Mouse (Mus musculus) ovary, adult 18-20 months (tissue): ENCODE measurements at regions not wholly inside any gene's neighbourhood (a gene's known extent, or its start where the extent isn't known, plus 50 kb on each side); places are given as distances from the start of the nearest gene placed in this dataset.
"Not testable (repeated sequence)": the region's sequence is repeated elsewhere in the genome, so short reads cannot be mapped to it uniquely, and the experiment has no call there.

Experiments
- DNase-seq: peaks from one replicate; pipeline ENCODE4 v3.0.0; 2022; ENCODE audit warnings: low spot score, mixed read lengths

DNA sequence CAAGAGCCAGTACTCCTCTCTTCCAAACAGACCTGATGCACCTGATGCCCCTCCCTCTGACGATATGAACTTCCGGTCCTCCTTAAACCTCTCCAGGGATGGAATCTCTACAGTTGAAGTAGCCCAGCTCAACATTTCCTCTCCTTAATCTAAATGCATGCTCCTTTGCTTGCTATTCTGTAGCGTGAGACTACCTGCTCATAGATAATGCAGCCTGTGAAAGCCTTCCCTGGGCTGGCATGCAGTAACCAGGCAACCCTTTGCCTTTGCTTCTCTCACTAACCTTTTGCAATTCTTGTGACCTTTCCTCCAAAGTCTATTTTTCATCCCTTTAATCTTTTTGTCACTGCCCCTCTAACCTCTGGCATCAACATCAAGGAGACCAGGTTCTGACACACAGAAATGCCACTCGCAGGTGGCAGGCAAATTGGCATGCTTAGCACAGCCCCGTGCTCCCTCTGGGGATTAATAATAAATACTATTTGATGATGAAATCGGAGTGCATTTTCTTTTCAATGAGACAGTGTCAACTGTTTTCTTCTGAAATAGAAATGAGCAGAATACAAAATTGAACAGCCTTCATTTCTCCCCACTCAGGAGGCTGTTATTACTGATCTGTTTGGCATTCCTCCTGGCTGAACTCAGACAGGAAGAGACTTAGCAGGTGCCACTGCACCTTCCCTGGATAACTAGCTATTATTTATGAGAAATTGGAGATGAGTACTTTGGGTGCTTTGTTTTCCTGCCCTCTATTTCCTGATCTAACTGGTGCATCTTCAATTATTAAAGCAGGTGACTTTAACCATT is 249.8 kb upstream of the Pbx1 start:
- no peak for DNase-seq

GRCm38 (mm10) chr1:168680674-168681073 is 248.6 kb upstream of the Pbx1 start:
- no peak for DNase-seq

- no peak for DNase-seq
Observed at GRCm38 (mm10) chr1:168676418-168677413, 244.6 kb upstream of the Pbx1 start.

DNA sequence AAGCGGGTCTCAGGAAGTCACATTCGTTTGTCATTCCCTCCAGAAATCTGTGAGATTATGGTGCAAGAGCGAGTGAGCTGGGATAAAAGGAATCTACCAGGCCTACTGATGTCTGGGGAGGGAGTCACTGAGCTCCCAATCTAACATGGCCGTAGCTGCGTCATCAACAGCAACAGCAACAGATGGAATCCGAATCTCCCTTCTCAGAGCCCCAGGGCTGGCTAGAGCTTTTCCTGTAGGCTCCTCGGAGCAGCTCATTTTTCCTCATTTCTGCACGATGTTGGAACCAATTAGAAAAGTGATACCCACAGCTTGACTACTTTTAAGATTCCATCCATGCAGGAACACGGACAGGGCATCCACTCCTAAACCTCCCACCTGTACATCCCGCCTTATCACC is 243.7 kb upstream of the Pbx1 start:
- no peak for DNase-seq

DNA sequence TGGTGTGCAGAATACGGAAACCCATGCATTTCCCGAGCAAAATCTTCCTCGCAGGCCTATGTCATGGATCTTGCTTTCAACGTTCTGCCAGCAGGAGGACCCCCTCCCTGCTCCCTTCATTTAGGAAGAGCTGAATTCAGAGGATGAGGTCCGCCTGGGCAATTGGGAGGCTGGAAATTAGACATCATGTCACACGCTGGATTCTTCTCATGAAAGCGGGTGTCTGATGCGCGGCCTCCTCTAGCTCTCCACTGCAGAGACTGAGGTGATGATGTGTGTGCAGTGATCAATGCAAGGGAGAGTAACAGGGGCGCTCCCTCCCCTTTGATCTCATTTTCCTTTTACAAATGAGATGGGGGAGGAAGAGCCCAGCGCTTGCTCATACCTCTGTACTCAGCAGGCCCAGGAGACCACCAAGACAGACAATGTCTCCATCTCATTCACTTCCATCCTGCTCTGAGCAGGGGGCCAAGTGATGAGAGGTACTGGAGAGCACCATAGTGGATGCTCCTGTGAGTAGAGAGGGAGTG is 230.8 kb upstream of the Pbx1 start:
- no peak for DNase-seq

- no peak for DNase-seq
Observed at GRCm38 (mm10) chr1:168660956-168661355, 228.9 kb upstream of the Pbx1 start.

DNA sequence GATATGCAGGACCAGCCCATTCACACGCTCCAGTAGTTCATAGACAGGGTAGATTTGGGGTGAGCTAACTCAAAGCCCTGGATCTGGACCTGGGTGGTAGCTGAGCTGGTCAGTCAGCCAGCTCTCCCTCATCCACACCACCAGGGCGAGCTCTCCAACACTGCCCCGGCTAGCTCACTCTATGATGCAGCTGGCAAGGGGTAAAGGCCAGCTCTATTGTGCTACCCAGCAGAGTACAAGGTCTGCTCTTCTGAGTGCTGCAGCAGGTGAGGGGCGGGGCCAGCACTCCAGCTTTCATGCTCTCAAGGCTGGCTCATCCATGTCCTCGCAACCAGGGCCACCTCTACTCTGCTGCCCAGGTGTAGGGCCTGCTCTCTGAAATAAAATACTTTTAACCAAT is 227.5 kb upstream of the Pbx1 start:
- no peak for DNase-seq

DNA sequence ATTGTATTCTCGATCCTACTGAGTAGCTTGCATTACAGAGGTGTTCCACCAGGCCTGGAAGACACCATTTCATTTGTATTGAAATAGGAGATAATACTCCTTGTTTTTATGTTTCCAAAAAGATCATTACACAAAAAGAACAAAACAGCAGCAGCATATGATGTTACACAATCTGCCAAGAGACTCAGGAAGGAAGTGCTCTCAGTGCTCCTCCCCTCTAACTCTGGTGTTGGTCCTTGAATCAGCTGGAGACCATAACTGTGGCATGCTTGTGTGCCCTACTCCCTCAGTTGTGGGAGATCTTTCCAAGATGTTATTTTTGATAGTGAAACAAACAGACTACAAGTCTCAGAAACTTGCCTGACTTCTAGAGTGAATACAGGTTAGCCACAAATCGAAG is 200.8 kb upstream of the Pbx1 start:
- no peak for DNase-seq

DNA sequence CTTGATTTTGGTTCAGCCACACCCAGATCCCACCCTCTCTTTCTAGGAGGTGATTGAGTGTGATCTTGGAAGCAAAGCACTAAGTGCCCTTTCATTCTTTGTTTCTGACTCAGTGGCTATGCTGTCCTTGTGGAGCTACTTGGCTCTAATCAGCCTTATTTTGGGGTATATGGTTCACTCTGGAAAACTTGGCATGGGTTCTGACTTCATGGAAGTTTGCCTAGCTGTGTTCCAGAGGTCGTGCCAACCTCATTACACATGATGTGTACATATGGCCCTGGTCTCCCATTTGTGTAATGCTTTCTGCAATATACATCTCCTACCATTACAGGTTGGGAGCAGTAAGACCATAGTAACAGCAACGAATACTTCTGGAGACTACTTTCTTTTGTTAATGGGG is 199.9 kb upstream of the Pbx1 start:
- DNase-seq, result no peak

GRCm38 (mm10) chr1:168601967-168602366 is 169.9 kb upstream of the Pbx1 start:
- DNase-seq, result not testable (repeated sequence)

GRCm38 (mm10) chr1:168600461-168601160 is 168.5 kb upstream of the Pbx1 start:
- no peak for DNase-seq

- no peak for DNase-seq
Observed at GRCm38 (mm10) chr1:168598191-168598667, 166.2 kb upstream of the Pbx1 start.

DNA sequence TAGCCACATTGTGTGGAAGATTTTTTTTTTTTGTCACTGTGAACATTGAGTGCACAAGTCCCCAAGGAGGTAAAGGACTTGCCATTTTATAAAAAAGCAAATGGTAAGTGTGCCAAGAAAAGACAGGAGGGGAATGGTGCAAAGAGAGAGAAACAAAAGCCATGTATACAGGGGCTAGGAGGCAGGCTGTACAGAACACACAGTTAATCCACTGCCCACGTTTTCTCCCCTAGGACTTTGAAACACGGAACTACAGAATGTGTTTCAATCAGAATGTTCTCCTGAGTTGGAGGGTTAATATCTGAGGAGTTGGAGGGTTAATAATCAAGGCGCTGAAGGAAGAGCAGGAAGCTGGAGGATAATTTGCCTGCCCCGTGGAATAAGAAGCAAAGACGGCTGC is 165.4 kb upstream of the Pbx1 start:
- no peak for DNase-seq

DNA sequence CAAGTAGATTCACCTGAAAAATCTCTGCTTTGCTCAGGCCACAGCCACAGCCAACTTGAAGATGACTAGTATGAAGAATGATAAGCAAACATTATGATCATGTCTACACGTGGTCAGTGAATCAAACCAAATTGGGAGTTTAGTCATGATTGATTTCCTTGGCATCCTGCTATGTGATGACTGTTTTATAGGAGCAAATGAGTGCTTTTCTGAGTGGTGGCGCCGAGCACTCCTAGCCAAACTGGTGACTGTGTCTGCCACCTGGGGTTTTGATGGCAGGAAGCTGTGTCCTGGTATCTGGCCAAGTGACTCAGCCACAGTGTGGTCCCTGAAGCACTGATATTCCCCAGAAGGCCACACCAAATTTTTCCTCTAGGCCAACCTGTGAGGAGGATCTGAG is 152.1 kb upstream of the Pbx1 start:
- DNase-seq, result no peak

GRCm38 (mm10) chr1:168582434-168582833 is 150.4 kb upstream of the Pbx1 start:
- no peak for DNase-seq

DNA sequence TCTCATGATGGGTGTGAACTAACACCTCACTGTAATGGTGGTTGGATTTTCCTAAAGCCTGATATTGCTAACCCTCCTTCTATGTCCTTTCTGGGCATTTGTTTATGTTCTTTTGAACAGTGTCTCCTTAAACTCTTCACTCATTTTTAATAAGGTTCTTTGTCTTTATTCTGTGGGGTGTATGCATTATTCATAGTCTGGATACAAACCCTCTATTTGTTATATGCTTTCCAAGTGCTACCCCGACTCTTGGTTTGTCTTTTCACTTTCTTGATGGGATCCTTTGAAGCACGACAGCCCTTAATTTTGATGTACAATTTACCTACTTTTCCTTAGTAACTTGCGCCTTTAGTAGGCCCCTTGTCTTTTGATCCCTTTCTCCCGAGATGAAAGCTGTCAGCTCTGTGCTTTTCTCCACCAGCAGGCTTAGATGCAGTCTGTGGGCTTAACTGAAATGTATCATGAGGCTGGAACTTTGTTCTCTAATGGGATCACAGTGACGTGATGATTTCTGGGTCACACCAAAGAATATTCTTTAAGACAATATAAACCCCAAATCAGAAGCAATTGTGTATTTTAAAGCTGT is 138.0 kb upstream of the Pbx1 start:
- DNase-seq, result no peak

DNA sequence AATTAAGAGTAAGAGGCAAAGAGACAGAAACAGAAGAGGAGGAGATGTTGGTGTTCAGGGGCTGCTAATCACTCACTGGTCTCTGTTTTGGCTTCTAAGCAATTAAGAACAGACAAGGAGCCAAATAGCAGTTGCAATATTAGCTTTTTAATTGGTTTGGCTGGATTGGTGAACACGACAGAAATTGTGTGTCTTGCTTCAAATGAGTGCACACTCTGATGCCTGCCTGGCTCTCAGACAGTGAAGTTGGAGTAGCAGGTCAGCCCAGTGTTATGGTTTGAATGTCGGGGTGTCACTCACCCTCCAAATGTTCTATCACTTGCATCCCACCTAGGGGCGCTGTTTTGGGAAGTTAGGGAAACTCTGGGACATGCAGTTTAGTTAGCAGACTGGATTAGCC is 120.3 kb upstream of the Pbx1 start:
- DNase-seq, result no peak

- DNase-seq, result no peak
Observed at GRCm38 (mm10) chr1:168549807-168550435, 117.9 kb upstream of the Pbx1 start.

DNA sequence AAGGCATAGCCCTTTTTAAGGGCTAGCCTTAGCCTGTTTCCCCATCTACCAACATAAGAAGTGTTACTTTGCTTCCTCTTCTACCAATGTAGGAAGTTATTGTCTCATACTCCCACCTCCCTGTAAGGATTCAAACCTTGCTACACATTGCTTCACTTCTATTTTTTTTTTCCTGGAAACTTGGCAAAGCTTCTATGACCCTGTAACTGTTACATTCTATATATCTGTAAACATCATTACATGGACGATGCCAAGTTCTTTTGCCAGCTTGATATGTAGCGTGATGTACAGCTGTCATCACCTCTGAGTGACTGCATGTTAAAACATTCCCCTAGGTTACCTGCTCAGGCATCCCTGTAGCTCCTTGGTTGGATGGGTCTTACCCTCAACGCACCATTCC is 114.1 kb upstream of the Pbx1 start:
- no peak for DNase-seq

DNA sequence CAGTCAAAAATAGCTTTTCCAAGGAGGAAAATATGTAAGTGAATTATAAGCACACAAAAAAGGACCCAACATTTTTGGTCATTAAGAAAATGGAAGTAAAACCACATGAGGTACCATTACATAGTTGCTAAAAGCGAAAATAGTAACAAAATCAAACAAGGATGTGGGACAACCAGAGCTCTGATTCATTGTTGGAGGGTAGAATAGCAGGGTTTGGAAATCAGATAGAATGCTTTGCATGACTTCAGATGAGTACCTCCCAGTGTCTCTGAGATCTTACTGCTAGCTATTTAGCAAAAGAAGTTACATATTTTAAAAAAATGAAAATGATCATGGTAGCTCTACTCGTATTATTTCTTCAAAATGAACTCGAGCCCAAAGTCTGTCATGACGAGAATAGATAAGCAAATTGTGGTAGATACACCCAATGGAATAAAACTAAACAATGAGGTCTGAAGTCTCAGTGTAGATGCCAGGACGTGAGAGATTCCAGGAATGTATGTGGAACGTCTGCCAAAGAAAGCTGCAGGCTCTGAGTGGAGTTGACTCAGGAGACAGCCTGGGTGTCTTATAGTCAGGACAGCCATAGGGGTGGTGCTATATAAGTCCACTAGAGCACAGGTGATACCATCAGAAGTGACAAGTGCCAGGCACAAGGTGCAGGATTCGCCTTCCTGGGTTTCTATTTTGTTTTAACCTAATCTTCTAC is 113.2 kb upstream of the Pbx1 start:
- DNase-seq, result no peak

DNA sequence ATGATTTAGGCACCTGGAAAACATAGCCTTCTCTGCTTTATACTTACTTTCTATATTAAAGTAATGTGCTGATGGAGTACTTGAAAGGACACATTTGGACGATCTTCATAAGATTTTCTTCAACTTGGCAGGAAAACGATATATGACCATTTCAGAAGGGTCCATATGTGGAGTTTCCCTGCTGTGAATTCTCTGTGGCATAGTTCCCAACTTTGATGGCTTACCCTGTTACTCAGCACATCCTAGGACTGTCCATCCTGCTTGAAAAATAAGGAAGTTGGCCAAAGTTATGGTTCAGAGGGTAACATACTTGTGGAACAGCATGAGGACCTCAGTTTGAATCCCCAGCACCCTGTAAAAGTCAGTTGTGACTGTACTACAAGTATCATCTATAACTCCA is 109.2 kb upstream of the Pbx1 start:
- no peak for DNase-seq
